Mouse (Mus musculus) midbrain, embryonic 13.5 days (tissue): Measurements from ENCODE around the gene Upf3b. TPM values are rescaled to one million over a fixed set of nuclear protein-coding genes. Genes with fewer than 3 reads are reported as not detected.
"Not testable (repeated sequence)": the region's sequence is repeated elsewhere in the genome, so short reads cannot be mapped to it uniquely, and the experiment has no call there.

Experiments
- ATAC-seq: fragments of 200-750 bp; cut with Nextera tagmentation; 2 replicates; pipeline ENCODE4 v1.8.0; 2017; ENCODE audit warnings: mild to moderate bottlenecking, moderate TSS enrichment, moderate library complexity
- H3K27ac ChIP-seq: fragments of 300-500 bp; sonication (generic); 2 replicates; pipeline ENCODE4 v1.5.1; 2015; ENCODE audit warnings: inconsistent platforms, mild to moderate bottlenecking, moderate library complexity
- H3K27me3 ChIP-seq: fragments of 300-500 bp; sonication (generic); 2 replicates; pipeline ENCODE4 v1.6.1; 2015; ENCODE audit warnings: mild to moderate bottlenecking, inconsistent platforms
- H3K36me3 ChIP-seq: fragments of 300-500 bp; sonication (generic); 2 replicates; pipeline ENCODE4 v1.6.1; 2015; ENCODE audit warnings: mild to moderate bottlenecking, inconsistent platforms
- H3K4me1 ChIP-seq: fragments of 300-500 bp; sonication (generic); replicated peaks from 2 replicates; pipeline ENCODE4 v1.6.1; 2015; ENCODE audit warnings: inconsistent platforms
- H3K4me2 ChIP-seq: fragments of 300-500 bp; sonication (generic); replicated peaks from 2 replicates; pipeline ENCODE4 v1.6.1; 2015; ENCODE audit warnings: moderate library complexity, mild to moderate bottlenecking, inconsistent platforms
- H3K4me3 ChIP-seq: fragments of 300-500 bp; sonication (generic); replicated peaks from 2 replicates; pipeline ENCODE4 v1.5.1; 2015; ENCODE audit warnings: mild to moderate bottlenecking, inconsistent platforms
- H3K9ac ChIP-seq: fragments of 300-500 bp; sonication (generic); replicated peaks from 2 replicates; pipeline ENCODE4 v1.6.1; 2015; ENCODE audit warnings: mild to moderate bottlenecking, inconsistent platforms
- H3K9me3 ChIP-seq: fragments of 300-500 bp; sonication (generic); 2 replicates; pipeline ENCODE4 v1.6.1; 2016; ENCODE audit warnings: mild to moderate bottlenecking, inconsistent platforms
- whole genome bisulfite sequencing: fragments of 180-500 bp; shearing (Covaris S2); methylation state at CpG from one replicate; pipeline ENCODE4 v1.1.7; 2015; 5-methylcytosine and 5-hydroxymethylcytosine counted together
- polyA plus RNA-seq: library from polyadenylated mRNA; unstranded; fragments of >200 nt; fragmentation: Nextera tagmentation; extraction: Ambion mirVana; gene quantifications from 2 replicates; pipeline ENCODE4 v1.2.1, GENCODE M21; 2015

The Upf3b gene
- polyA plus RNA-seq, 1 experiment from 2014 or later, result 35.8 TPM

DNA sequence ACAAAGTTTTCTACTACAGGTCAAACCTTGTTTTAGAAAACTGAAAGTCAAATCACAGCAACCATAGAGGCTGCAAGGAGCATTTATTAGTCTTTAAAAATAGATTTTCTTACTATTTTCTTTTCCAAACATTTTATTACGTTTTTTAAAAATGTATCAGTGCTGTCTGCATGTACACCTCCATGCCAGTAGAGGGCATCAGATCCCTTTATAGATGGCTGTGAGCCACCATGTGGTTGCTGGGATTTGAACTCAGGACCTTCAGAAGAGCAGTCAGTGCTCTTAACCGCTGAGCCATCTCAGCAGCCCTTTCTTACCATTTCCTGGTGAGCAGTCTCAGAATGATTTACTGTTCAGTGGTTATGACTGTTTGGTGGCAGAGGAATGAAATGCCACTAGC lies 6.3 kb downstream of the Upf3b start:
- Histone ChIP-seq H3K4me2 (no peak overlapping the region), H3K9ac (no peak overlapping the region), H3K27me3 (no peaks in the 10 kb centered on the region), H3K27ac (no peak overlapping the region), H3K36me3 (peaks cover 10% of the 10 kb centered on the region), H3K9me3 (no peaks in the 10 kb centered on the region), H3K4me1 (0 out of 2 replicates have a peak, but pooled peaks cover 2% of the 10 kb centered on the region), H3K4me3 (no peak overlapping the region)
- 91% methylated on average over 2 of the region's 2 CpGs for WGBS
- no peak for ATAC-seq

DNA sequence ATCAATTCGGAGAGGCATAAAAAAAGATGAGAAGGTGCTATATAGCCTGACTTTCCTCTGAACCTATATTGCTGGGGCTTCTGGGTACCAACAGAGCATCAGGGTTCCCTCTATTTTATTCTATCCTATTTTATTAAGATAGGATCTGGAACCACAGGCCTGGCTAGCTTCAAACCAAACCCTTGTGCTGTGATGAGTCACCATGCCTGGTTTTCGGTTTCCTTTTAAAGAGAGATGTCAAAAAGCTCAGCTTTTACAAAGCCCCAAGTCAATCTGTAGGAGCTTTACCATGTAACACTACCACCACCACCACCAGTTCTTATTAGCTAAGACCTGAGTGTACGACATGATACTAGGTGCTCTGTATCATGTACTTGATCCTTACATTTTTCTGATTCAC lies 11.4 kb downstream of the Upf3b start:
- H3K9me3 ChIP-seq, result no peaks in the 10 kb centered on the region
- H3K27me3 ChIP-seq, result no peaks in the 10 kb centered on the region
- no peaks in the 10 kb centered on the region for H3K4me1 ChIP-seq
- no peak overlapping the region for H3K4me3 ChIP-seq
- no peak overlapping the region for H3K4me2 ChIP-seq
- no peak overlapping the region for H3K27ac ChIP-seq
- H3K9ac ChIP-seq, result no peak overlapping the region
- ATAC-seq, result no peak
- H3K36me3 ChIP-seq, result peaks cover 24% of the 10 kb centered on the region
- WGBS, result 89% methylated on average over 3 of the region's 3 CpGs

DNA sequence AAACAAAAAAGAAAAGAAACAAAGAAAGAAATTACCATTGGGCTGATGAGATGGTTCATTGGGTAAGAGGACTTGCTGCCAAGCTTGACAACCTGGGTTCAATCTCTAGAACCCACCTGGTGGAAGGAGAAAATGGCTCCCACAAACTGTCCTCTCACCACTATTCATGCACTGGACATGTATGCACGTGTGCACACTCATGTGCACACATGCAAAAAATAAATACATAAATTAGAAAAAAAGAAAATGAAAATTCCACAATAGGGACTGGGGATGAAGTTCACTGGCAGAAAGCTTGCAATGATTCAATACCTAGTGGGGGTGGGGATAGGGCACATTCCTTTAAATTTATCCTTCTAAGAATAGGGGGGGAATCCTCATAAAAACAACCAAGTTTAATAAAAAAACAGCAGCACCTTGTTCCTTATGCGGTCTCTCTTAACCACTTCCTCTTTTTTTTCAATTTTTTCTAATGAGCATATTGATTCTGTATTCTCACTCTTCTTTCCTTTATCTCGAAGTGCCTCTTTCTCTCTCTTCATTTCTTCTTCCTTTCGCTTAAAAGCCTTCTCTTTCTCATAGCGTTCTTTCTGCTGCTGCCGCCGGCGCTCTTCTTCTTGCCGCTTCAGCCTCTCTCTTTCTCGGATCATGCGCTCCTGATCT lies 14.9 kb downstream of the Upf3b start:
- no peak overlapping the region for H3K27ac ChIP-seq
- H3K9ac ChIP-seq, result no peak overlapping the region
- no peak overlapping the region for H3K4me2 ChIP-seq
- H3K9me3 ChIP-seq, result no peaks in the 10 kb centered on the region
- H3K4me1 ChIP-seq, result no peaks in the 10 kb centered on the region
- WGBS, result 95% methylated on average over 11 of the region's 11 CpGs
- H3K27me3 ChIP-seq, result no peaks in the 10 kb centered on the region
- ATAC-seq, result no peak
- H3K4me3 ChIP-seq, result no peak overlapping the region
- H3K36me3 ChIP-seq, result peaks cover 24% of the 10 kb centered on the region

DNA sequence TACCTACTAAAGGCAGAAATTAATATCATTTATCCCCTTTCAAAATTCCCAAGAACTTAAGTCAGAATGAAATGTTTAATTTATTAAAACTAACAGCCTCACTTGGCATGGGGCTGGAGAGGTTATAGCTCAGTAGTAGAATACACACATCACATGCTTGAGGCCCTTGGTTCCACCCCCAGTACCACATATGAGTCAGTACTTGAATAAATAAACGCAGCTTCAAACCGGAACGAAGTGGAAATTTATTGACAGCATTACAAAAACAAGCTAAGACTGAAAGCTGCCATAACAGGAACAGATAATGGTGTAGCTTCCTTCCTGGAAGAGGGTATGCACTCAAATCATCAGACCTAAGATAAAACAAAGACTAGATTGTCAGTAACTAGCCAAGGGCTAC lies 18.7 kb downstream of the Upf3b start:
- Histone ChIP-seq H3K9ac (no peak overlapping the region), H3K9me3 (no peaks in the 10 kb centered on the region), H3K36me3 (peaks cover 11% of the 10 kb centered on the region), H3K27me3 (no peaks in the 10 kb centered on the region), H3K27ac (no peak overlapping the region), H3K4me2 (no peak overlapping the region), H3K4me3 (no peak overlapping the region), H3K4me1 (no peaks in the 10 kb centered on the region)
- WGBS, result 95% methylated on average over 3 of the region's 3 CpGs
- no peak for ATAC-seq

DNA sequence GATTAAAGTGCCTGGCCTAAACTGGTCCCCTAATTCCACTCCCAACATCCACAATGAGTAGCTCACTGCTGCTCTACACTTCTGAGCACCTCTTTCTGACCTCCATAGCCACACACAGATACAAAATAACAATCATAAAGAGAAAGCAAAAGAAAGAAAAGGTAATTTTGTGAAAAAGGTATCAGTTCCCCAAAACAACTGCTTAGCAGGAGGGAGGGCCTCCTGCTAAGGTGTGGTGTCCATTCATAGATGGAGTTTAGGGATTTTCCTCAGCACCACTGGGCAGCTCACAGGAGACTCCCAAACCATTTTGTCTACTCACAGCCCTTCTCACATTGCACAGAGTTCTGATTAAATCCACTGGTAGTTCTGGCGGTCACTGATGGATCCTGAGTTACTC lies 21.3 kb downstream of the Upf3b start:
- H3K36me3 ChIP-seq, result peaks cover 7% of the 10 kb centered on the region
- no peak overlapping the region for H3K9ac ChIP-seq
- no peak overlapping the region for H3K4me3 ChIP-seq
- no peak overlapping the region for H3K4me2 ChIP-seq
- 81% methylated on average over 1 of the region's 1 CpGs for WGBS
- no peaks in the 10 kb centered on the region for H3K27me3 ChIP-seq
- no peak overlapping the region for H3K27ac ChIP-seq
- no peaks in the 10 kb centered on the region for H3K4me1 ChIP-seq
- H3K9me3 ChIP-seq, result no peaks in the 10 kb centered on the region
- ATAC-seq, result no peak

DNA sequence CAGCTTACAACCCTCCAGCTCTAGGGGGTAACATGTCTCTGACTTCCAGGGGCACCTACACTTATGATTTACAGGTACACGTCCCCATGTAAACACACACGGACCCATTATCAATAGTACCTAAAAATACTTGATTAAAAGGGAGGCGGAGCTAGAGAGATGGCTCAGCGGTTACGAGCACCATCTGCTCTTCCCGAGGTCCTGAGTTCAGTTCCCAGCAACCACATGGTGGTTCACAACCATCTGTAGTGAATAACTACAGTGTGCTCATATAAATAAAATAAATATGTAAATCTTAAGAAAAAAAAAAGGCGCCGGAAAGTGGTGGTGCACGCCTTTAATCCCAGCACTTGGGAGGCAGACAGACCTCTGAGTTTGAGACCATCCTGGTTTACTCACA lies 24.5 kb downstream of the Upf3b start:
- peak overlapping the region; percentile 62 for H3K4me3 ChIP-seq
- H3K27me3 ChIP-seq, result no peaks in the 10 kb centered on the region
- peak overlapping the region; percentile 86 for H3K27ac ChIP-seq
- WGBS, result 21% methylated on average over 9 of the region's 9 CpGs
- ATAC-seq, result no peak; the same call in 1 of the 2 replicates
- no peaks in the 10 kb centered on the region for H3K9me3 ChIP-seq
- peak overlapping the region; percentile 76; the same call in 1 of the 2 replicates for H3K9ac ChIP-seq
- H3K4me1 ChIP-seq, result peaks cover 10% of the 10 kb centered on the region
- H3K4me2 ChIP-seq, result peak overlapping the region; percentile 73
- peaks cover 11% of the 10 kb centered on the region for H3K36me3 ChIP-seq

DNA sequence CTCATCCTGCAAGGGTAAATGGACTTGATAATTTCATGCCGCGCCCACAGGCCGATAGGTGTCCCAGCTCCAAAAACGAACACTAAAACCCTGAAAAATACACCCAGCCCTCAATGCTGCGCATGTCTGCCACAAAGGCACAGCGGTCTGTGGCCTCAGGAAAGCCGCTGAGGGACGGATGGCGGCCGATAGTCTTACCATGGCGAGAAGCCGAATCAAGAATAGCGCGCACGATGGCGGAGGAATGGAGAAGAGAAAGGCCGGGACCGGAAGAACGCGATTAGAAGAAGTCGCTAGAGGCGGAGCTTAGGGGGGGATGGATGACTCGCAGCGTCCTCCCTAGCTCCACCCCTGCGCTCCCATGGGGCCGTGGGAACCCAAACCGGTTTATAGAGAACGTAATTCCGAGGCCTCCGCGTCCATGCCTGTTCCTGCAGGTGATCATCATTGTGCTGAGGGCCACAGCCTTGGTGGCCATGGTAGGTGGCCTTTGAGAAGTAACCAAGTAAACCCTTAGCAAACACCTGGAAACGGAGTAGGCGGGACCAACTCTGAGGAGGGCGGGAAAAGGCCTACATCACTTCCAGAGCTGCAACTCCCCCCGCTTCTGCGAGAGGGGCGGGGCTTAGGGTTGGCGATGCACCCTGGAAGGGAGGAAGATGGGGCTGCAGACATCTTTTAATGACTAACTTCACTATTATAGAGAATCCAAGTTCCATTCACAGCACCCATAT lies 25.0 kb downstream of the Upf3b start, which contains the start of gene Rpl39:
Gene Rpl39, minus strand, starts transcription at position 476 of the 734 bp plus-strand sequence.
- Histone ChIP-seq H3K4me2 (peak within 1 kb of the TSS; percentile 73), H3K27ac (peak within 1 kb of the TSS; percentile 86), H3K9ac (peak within 1 kb of the TSS; percentile 76), H3K9me3 (no peaks in the 10 kb centered on the region), H3K4me1 (peaks cover 10% of the 10 kb centered on the region), H3K36me3 (peaks cover 12% of the 10 kb centered on the region), H3K27me3 (no peaks in the 10 kb centered on the region), H3K4me3 (peak within 1 kb of the TSS; percentile 62)
- WGBS, result 18% methylated on average over 38 of the region's 38 CpGs
- ATAC-seq, result peak; percentile 94

DNA sequence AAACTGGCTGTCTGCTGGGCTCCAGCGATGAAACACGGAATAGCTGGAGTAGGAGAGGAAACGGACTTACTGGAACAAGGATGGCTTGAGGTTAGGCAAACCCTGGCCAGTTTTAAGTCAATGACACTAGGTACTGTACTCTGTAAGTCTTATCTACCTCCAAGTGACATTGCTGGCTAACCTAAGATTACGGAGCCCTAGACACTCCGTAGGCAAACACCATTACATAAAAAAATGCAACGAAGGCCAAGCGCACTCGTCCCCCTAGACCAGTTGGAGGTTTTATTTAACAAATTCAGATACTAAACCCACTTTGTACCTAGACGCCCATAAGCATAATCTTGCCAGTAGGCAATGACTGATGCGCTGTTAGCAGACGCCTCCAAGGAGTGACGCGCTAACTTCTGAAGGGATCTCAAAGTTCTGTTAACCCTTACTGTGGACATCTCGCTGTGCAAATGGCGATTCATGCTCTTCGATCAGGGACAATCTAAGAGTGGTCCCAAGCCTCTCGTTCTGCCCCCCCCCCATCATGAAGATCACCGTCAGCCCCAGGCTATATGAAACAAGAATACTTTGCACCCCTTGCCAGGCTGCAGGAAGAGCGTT lies 25.7 kb downstream of the Upf3b start:
- no peaks in the 10 kb centered on the region for H3K9me3 ChIP-seq
- H3K4me1 ChIP-seq, result peaks cover 10% of the 10 kb centered on the region
- peak overlapping the region; percentile 86 for H3K27ac ChIP-seq
- peak overlapping the region; percentile 62 for H3K4me3 ChIP-seq
- H3K9ac ChIP-seq, result peak overlapping the region; percentile 76
- H3K4me2 ChIP-seq, result peak overlapping the region; percentile 73
- ATAC-seq, result peak; percentile 35
- no peaks in the 10 kb centered on the region for H3K27me3 ChIP-seq
- WGBS, result 18% methylated on average over 19 of the region's 19 CpGs
- H3K36me3 ChIP-seq, result peaks cover 14% of the 10 kb centered on the region

DNA sequence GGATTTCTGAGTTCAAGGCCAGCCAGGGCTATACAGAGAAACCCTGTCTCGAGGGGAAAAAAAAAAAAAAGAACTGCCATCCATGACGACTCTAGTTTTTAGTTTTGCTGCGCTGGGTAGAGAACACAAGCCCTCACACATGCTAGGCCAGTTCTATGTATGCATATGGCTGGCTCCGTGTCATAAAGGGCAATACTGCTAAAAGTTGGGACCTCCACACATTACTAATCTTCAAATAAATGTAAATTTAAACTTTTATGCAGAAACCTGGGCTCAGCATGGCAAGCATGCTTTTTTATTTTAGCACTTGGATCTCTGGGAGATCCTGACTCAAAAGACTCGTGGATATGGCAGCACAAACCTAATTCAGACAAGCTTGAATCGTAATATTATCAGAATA lies 28.9 kb downstream of the Upf3b start:
- no peaks in the 10 kb centered on the region for H3K27me3 ChIP-seq
- H3K27ac ChIP-seq, result no peak overlapping the region
- peaks cover 10% of the 10 kb centered on the region for H3K4me1 ChIP-seq
- 56% methylated on average over 6 of the region's 6 CpGs for WGBS
- no peak for ATAC-seq
- no peak overlapping the region for H3K4me2 ChIP-seq
- H3K4me3 ChIP-seq, result no peak overlapping the region
- no peaks in the 10 kb centered on the region for H3K9me3 ChIP-seq
- H3K9ac ChIP-seq, result no peak overlapping the region
- peaks cover 14% of the 10 kb centered on the region for H3K36me3 ChIP-seq

DNA sequence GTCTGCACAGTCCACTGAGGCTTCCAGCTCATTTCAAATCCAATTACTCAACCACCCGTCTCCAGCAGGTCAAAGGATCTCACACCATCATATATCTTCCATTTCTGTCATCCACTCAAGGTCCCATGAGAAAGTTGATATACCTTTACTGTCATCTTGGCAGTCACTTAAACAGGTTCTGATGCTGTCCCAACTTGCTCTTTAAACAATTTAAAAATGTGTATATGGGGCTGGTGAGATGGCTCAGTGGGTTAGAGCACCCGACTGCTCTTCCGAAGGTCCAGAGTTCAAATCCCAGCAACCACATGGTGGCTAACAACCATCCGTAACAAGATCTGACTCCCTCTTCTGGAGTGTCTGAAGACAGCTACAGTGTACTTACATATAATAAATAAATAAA lies 29.8 kb downstream of the Upf3b start:
- H3K4me3 ChIP-seq, H3K27ac ChIP-seq, H3K4me1 ChIP-seq, H3K27me3 ChIP-seq, H3K9ac ChIP-seq, H3K9me3 ChIP-seq, H3K4me2 ChIP-seq, ATAC-seq: not testable (repeated sequence)
- H3K36me3 ChIP-seq, result peaks cover 14% of the 10 kb centered on the region
- WGBS, result 77% methylated on average over 3 of the region's 4 CpGs

DNA sequence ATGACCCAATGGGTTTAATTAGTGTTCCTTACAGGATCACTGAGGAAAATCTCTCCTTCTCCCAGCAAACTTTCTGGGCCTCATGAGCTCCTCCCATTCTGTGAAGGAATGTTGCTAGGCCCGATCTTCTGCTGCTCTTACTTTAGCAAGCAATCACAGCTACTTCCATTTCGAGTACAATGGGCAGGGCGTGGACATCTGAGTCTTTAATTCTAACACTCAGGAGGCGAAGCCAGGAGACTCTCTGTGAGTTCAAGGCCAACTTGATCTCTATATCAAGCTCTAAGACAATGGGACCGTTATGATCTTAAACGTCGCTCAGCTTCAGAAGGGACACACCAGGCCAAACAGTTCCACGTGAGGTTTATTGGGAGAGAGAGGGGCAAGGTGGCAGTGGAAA lies 33.5 kb downstream of the Upf3b start:
- Histone ChIP-seq H3K9ac (no peak overlapping the region), H3K4me2 (no peak overlapping the region), H3K27ac (no peak overlapping the region), H3K27me3 (no peaks in the 10 kb centered on the region), H3K4me1 (no peaks in the 10 kb centered on the region), H3K4me3 (no peak overlapping the region), H3K9me3 (no peaks in the 10 kb centered on the region), H3K36me3 (peaks cover 8% of the 10 kb centered on the region)
- WGBS, result 82% methylated on average over 8 of the region's 8 CpGs
- no peak for ATAC-seq

DNA sequence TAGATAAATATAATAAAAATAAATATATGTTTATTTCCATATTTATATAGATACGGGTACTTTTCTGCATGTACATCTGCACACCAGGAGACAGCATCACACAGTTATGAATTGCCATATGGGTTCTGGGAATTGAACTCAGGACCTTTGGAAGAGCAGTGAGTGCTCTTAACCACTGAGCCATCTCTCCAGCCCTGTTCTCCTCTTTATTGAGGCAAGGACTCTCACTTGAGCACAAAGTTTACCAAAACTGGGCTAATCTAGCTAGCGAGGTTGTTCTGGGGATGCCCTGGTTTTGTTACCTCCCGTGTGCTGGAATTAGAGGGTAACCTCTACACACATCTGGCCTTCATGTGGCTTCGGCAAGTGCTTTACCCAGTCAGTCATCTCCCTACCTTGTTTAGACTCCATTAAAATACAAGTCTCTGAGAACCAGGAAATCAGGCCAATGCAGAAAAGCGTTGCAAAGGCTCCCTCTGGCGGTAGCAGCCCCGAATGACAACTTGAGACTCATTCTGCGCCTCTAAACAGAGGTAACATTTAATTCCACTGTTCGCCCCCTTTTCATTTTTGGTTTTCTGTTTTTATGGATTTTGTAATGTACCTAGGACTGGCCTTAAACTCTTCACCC lies 35.7 kb downstream of the Upf3b start:
- Histone ChIP-seq H3K27me3 (no peaks in the 10 kb centered on the region), H3K4me1 (no peaks in the 10 kb centered on the region), H3K9ac (no peak overlapping the region), H3K27ac (no peak overlapping the region), H3K4me2 (no peak overlapping the region), H3K4me3 (no peak overlapping the region), H3K36me3 (no peaks in the 10 kb centered on the region), H3K9me3 (no peaks in the 10 kb centered on the region)
- ATAC-seq, result no peak
- 38% methylated on average over 9 of the region's 9 CpGs for WGBS
